Mouse (Mus musculus) kidney, embryonic 16.5 days (tissue): Measurements from ENCODE around the gene Tex101. TPM values are rescaled to one million over a fixed set of nuclear protein-coding genes. Genes with fewer than 3 reads are reported as not detected.
"Not testable (repeated sequence)": the region's sequence is repeated elsewhere in the genome, so short reads cannot be mapped to it uniquely, and the experiment has no call there.

ENCODE experiments used
- ATAC-seq: fragments of 200-750 bp; cut with Nextera tagmentation; 2 replicates; pipeline ENCODE4 v1.8.0; 2017; ENCODE audit warnings: moderate TSS enrichment; ENCODE audit not compliant: low FRiP score, low TSS enrichment
- H3K27ac ChIP-seq: fragments of 300-500 bp; sonication (generic); 2 replicates; pipeline ENCODE4 v1.5.1; 2014; ENCODE audit warnings: low read length
- H3K27me3 ChIP-seq: fragments of 300-500 bp; sonication (generic); 2 replicates; pipeline ENCODE4 v1.6.1; 2014; ENCODE audit warnings: low read length, control low read depth, mixed read lengths; ENCODE audit not compliant: insufficient read depth
- H3K36me3 ChIP-seq: fragments of 300-500 bp; sonication (generic); 2 replicates; pipeline ENCODE4 v1.6.1; 2014; ENCODE audit warnings: low read length, control low read depth, mixed read lengths; ENCODE audit not compliant: insufficient read depth
- H3K4me1 ChIP-seq: fragments of 300-500 bp; sonication (generic); 2 replicates; pipeline ENCODE4 v1.6.1; 2014; ENCODE audit warnings: low read length, control low read depth, mixed read lengths; ENCODE audit not compliant: insufficient read depth
- H3K4me2 ChIP-seq: fragments of 300-500 bp; sonication (generic); replicated peaks from 2 replicates; pipeline ENCODE4 v1.6.1; 2014; ENCODE audit warnings: low read depth, low read length
- H3K4me3 ChIP-seq: fragments of 300-500 bp; sonication (generic); 2 replicates; pipeline ENCODE4 v1.5.1; 2014; ENCODE audit warnings: mild to moderate bottlenecking, low read length
- H3K9ac ChIP-seq: fragments of 300-500 bp; sonication (generic); replicated peaks from 2 replicates; pipeline ENCODE4 v1.6.1; 2014; ENCODE audit warnings: low read length
- H3K9me3 ChIP-seq: fragments of 300-500 bp; sonication (generic); 2 replicates; pipeline ENCODE4 v1.6.1; 2016; ENCODE audit warnings: low read length, control low read depth
- WGBS: fragments of 180-500 bp; shearing (Covaris S2); extraction: QIAGEN DNeasy Blood & Tissue Kit; methylation state at CpG from one replicate; pipeline ENCODE4 v1.1.7; 2014; 5-methylcytosine and 5-hydroxymethylcytosine counted together
- polyA plus RNA-seq: library from polyadenylated mRNA; unstranded; fragments of >200 nt; fragmentation: Nextera tagmentation; extraction: Ambion mirVana; gene quantifications from 2 replicates; pipeline ENCODE4 v1.2.1, GENCODE M21; 2015

Gene Tex101
- polyA plus RNA-seq, 1 experiment from 2014 or later = 0.20 TPM

- H3K4me2 ChIP-seq = no peak overlapping the region
- no peak overlapping the region for H3K4me3 ChIP-seq
- no peaks in the 10 kb centered on the region for H3K9me3 ChIP-seq
- H3K27ac ChIP-seq = no peak overlapping the region
- WGBS = 65% methylated on average over 13 of the region's 13 CpGs
- H3K36me3 ChIP-seq = 0 out of 2 replicates have a peak, but pooled peaks cover 2% of the 10 kb centered on the region
- H3K4me1 ChIP-seq = no peaks in the 10 kb centered on the region
- no peak overlapping the region for H3K9ac ChIP-seq
- H3K27me3 ChIP-seq = no peaks in the 10 kb centered on the region
- ATAC-seq = no peak
Measured at GRCm38 (mm10) chr7:24619671-24620397, 56.6 kb downstream of the Tex101 start.

GRCm38 (mm10) chr7:24618374-24618773 lies 58.1 kb downstream of the Tex101 start:
- not testable (repeated sequence) for H3K4me2 ChIP-seq, H3K9me3 ChIP-seq, H3K9ac ChIP-seq, H3K36me3 ChIP-seq, ATAC-seq, H3K4me1 ChIP-seq, H3K27ac ChIP-seq, H3K27me3 ChIP-seq, H3K4me3 ChIP-seq
- WGBS = 95% methylated on average over 8 of the region's 8 CpGs

Other genes with a start within 250 kb of the Tex101 start
- gene Irgc1, start 224.4 kb downstream of the Tex101 start, polyA plus RNA-seq = not detected in 2 replicates
- 16.3 and 18.5 TPM in 2 replicates for gene Plaur, start 214.2 kb downstream of the Tex101 start, polyA plus RNA-seq
- gene Cadm4, start 194.7 kb downstream of the Tex101 start, polyA plus RNA-seq = 4.3 and 6.6 TPM in 2 replicates
- gene Zfp428, start 169.7 kb downstream of the Tex101 start, polyA plus RNA-seq = 60.5 and 67.6 TPM in 2 replicates
- 0.42 and 0.80 TPM in 2 replicates for gene AC161166.1, start 164.2 kb downstream of the Tex101 start, polyA plus RNA-seq
- gene Irgq, start 146.0 kb downstream of the Tex101 start, polyA plus RNA-seq = 7.2 and 7.8 TPM in 2 replicates
- 0.64 and 1.0 TPM in 2 replicates for gene Pinlyp, start 130.6 kb downstream of the Tex101 start, polyA plus RNA-seq
- gene Xrcc1, start 130.4 kb downstream of the Tex101 start, polyA plus RNA-seq = 159 and 164 TPM in 2 replicates
- 53.0 and 55.2 TPM in 2 replicates for gene Ethe1, start 89.1 kb downstream of the Tex101 start, polyA plus RNA-seq
- gene Zfp575, start 89.0 kb downstream of the Tex101 start, polyA plus RNA-seq = 3.8 and 3.9 TPM in 2 replicates
- 0.14 and 0.22 TPM in 2 replicates for gene Phldb3, start 65.9 kb downstream of the Tex101 start, polyA plus RNA-seq
- gene Lypd3, start 40.1 kb downstream of the Tex101 start, polyA plus RNA-seq = 0.75 and 1.0 TPM in 2 replicates
- gene BC049730, start 32.6 kb upstream of the Tex101 start, polyA plus RNA-seq = not detected in 2 replicates
- gene Gm4763, start 50.2 kb upstream of the Tex101 start, polyA plus RNA-seq = not detected in 2 replicates
- 0.30 and 0.61 TPM in 2 replicates for gene Cd177, start 83.6 kb upstream of the Tex101 start, polyA plus RNA-seq
- 0.44 TPM in 1 of 2 replicates, not detected in the other for gene Ceacam10, start 100.5 kb upstream of the Tex101 start, polyA plus RNA-seq
- gene Gm9844, start 185.5 kb upstream of the Tex101 start, polyA plus RNA-seq = 8.3 and 21.9 TPM in 2 replicates
- gene Lypd4, start 193.3 kb upstream of the Tex101 start, polyA plus RNA-seq = not detected in 2 replicates
- gene Dmrtc2, start 193.4 kb upstream of the Tex101 start, polyA plus RNA-seq = not detected in 2 replicates
- gene Rps19, start 207.7 kb upstream of the Tex101 start, polyA plus RNA-seq = 2,217 and 2,364 TPM in 2 replicates
- gene Cd79a, start 220.7 kb upstream of the Tex101 start, polyA plus RNA-seq = 1.8 and 2.0 TPM in 2 replicates
- 94.7 and 105 TPM in 2 replicates for gene Arhgef1, start 226.2 kb upstream of the Tex101 start, polyA plus RNA-seq